Mouse (Mus musculus): ENCODE results near the gene Ndufb4. TPM values are rescaled to one million over a fixed set of nuclear protein-coding genes. Genes with fewer than 3 reads are reported as not detected.

Ndufb4 gene
- total RNA-seq, 2 experiments from 2014 or later, result 178 to 186 TPM

- intact Hi-C loops (cut with DNase I), result no loop called here
Measured at GRCm38 (mm10) chr16:37597412-37597811, 56.8 kb downstream of the Ndufb4 start.

More at GRCm38 (mm10) chr16:37597412-37597811, 56.8 kb downstream of the Ndufb4 start:
- DNase-seq, result no peak

Other genes starting within 250 kb of the Ndufb4 start
- 1 to 10 TPM; 6.2 to 7.0 TPM for gene Gtf2e1, start 114.7 kb downstream of the Ndufb4 start, total RNA-seq (2021)
- gene Rabl3, start 114.6 kb downstream of the Ndufb4 start, total RNA-seq (2021), result 1 to 10 TPM; 4.9 to 6.3 TPM
- not detected for gene Hgd, start 74.3 kb downstream of the Ndufb4 start, total RNA-seq (2021)
- 10 to 100 TPM; 60.2 to 70.4 TPM for gene Fstl1, start 122.4 kb upstream of the Ndufb4 start, total RNA-seq (2021)
- gene Gm36028, start 206.7 kb upstream of the Ndufb4 start, total RNA-seq (2021), result not detected
- gene Lrrc58, start 213.9 kb upstream of the Ndufb4 start, total RNA-seq (2021), result 10 to 100 TPM; 42.5 to 46.2 TPM

All from gastrocnemius, postnatal 36 days (tissue).